Mouse (Mus musculus) brain, embryonic 14.5 days (tissue): ENCODE results near the gene Bbs7. TPM values are rescaled to one million over a fixed set of nuclear protein-coding genes. Genes with fewer than 3 reads are reported as not detected.

Experiments
- DNase-seq: peaks from one replicate; pipeline ENCODE4 v3.0.0-alpha.2; 2011; ENCODE audit warnings: low read depth
- CTCF ChIP-seq: fragments of 200-500 bp; IDR thresholded peaks from 2 replicates; pipeline ENCODE4 v1.5.1; 2012; ENCODE audit warnings: inconsistent platforms, mild to moderate bottlenecking, moderate library complexity, borderline replicate concordance; ENCODE audit not compliant: insufficient read depth, insufficient read length; ENCODE audit errors: extremely low read depth
- POLR2A ChIP-seq: fragments of 200-500 bp; IDR thresholded peaks from 2 replicates; pipeline ENCODE4 v1.6.1; 2012; ENCODE audit warnings: mild to moderate bottlenecking, inconsistent platforms, borderline replicate concordance; ENCODE audit not compliant: poor library complexity, insufficient read depth, insufficient read length, severe bottlenecking; ENCODE audit errors: extremely low read depth
- polyA plus RNA-seq: library from polyadenylated mRNA; depleted of rRNA; stranded (reverse); fragments of >200 nt; gene quantifications from 2 replicates; pipeline ENCODE4 v1.2.3, GENCODE M21; 2012; rRNA removed

Bbs7 gene
- polyA plus RNA-seq, 1 experiment, result 15.6 TPM

GRCm38 (mm10) chr3:36524466-36524865 lies 88.8 kb downstream of the Bbs7 start:
- no peak for DNase-seq
- TF ChIP-seq POLR2A (no peak), CTCF (no peak)

Other genes with a start within 250 kb of the Bbs7 start
- 52.4 and 66.1 TPM in 2 replicates for gene Anxa5, start 137.6 kb downstream of the Bbs7 start, polyA plus RNA-seq
- 0.33 and 0.37 TPM in 2 replicates for gene 1810062G17Rik, start 137.5 kb downstream of the Bbs7 start, polyA plus RNA-seq
- gene Gm11549, start 91.7 kb downstream of the Bbs7 start, polyA plus RNA-seq, result 0.35 and 0.40 TPM in 2 replicates
- 41.2 and 45.7 TPM in 2 replicates for gene Exosc9, start 60.9 kb downstream of the Bbs7 start, polyA plus RNA-seq
- 45.0 and 73.5 TPM in 2 replicates for gene Ccna2, start 41.3 kb downstream of the Bbs7 start, polyA plus RNA-seq
- 8.7 and 11.9 TPM in 2 replicates for gene Trpc3, start 76.7 kb upstream of the Bbs7 start, polyA plus RNA-seq
- 35.8 and 41.2 TPM in 2 replicates for gene 4932438A13Rik, start 249.6 kb upstream of the Bbs7 start, polyA plus RNA-seq